Mouse (Mus musculus): ENCODE results near the gene Cxxc4.

DNA sequence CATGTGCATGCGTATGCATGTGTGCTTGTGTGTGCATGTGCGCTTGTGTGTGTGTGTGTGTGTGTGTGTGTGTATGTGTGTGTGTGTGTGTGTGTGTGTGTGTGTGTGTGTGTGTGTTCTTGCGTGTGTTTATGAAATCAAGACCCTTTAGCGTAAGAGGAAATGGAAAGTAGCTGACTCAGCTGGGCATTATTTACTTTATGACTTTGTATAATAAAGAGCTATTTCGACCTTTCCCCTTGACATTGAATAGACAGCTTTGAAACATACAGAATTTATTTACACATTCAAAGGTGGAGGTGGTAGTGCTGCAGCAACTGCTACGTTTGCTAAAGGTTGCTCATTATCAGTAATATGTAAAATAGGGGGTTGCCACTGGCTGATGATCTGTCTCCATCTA lies 25.3 kb upstream of the Cxxc4 start:
- no peak for TF ChIP-seq GATA1 (IDR thresholded peaks at IDR 0.05; ENCODE audit: borderline replicate concordance, low read length)
- TF ChIP-seq CTCF (IDR thresholded peaks at IDR 0.05; ENCODE audit: low read depth, low read length): no peak
- no peak for TF ChIP-seq TAL1 (conservative IDR thresholded peaks at IDR 0.05; ENCODE audit: low read depth, low read length)
- TF ChIP-seq POLR2AphosphoS5 (IDR thresholded peaks at IDR 0.05; ENCODE audit: insufficient replicate concordance, low read depth, low read length): no peak
